19 mouse cellular contexts compared by ENCODE assay signal in genomic region chr2:75611041-75611805, GRCm38 (mm10). TPM values are rescaled to one million over a fixed set of nuclear protein-coding genes. Genes with fewer than 3 reads are reported as not detected.
DNase-seq lines count a peak whose midpoint lies in the region; ATAC-seq and TF ChIP-seq lines count a peak whose summit lies in the region.
"Had no signal": no experiment of that assay in that cellular context is flagged by ENCODE, and none has a peak within 500 bp of the region (broad histone marks: within the 10 kb centered on the region; RNA-seq: fewer than 3 reads in every experiment).

No protein-coding gene starts in this region.

- H3K27me3 ChIP-seq in kidney, embryonic 15.5 days: no peaks in the 10 kb centered on the region; the same call in 1 of the 2 replicates
- H3K27me3 ChIP-seq in kidney, adult 2 months (replicated peaks; ENCODE audit: control insufficient read depth, insufficient read depth, low read length): no peaks in the 10 kb centered on the region
- no peaks in the 10 kb centered on the region for H3K27me3 ChIP-seq in embryonic facial prominence, embryonic 15.5 days
- H3K27me3 ChIP-seq in midbrain, postnatal 0 days (ENCODE audit: insufficient read depth, low read length): 0 out of 2 replicates have a peak, but pooled peaks cover 12% of the 10 kb centered on the region

- no peak overlapping the region for H3K9ac ChIP-seq in kidney, embryonic 15.5 days
- H3K9ac ChIP-seq in embryonic facial prominence, embryonic 15.5 days: no peak overlapping the region
- no peak overlapping the region for H3K9ac ChIP-seq in midbrain, postnatal 0 days (replicated peaks; ENCODE audit: low read length, poor library complexity, severe bottlenecking)
- H3K9ac ChIP-seq: embryonic facial prominence, embryonic 13.5 days; forebrain, embryonic 13.5 days; forebrain, embryonic 15.5 days; forebrain, postnatal 0 days had no signal

- 70% methylated on average over 15 of the region's 15 CpGs for WGBS in kidney, embryonic 15.5 days
- WGBS in kidney, adult 2 months: 81% methylated on average over 15 of the region's 15 CpGs
- 76% methylated on average over 15 of the region's 15 CpGs for WGBS in embryonic facial prominence, embryonic 15.5 days
- WGBS in midbrain, postnatal 0 days: 89% methylated on average over 15 of the region's 15 CpGs

- H3K27ac ChIP-seq in kidney, embryonic 15.5 days: 0 out of 2 replicates have a peak overlapping the region, but pooled peaks have one; percentile 1
- H3K27ac ChIP-seq in kidney, adult 2 months (ENCODE audit: insufficient read depth, low read depth, low read length): no peak overlapping the region
- H3K27ac ChIP-seq in bone marrow macrophage, adult 2 months (ENCODE audit: insufficient read depth, low read depth, low read length): 0 out of 2 replicates have a peak overlapping the region, but pooled peaks have one; percentile 9
- H3K27ac ChIP-seq in embryonic facial prominence, embryonic 15.5 days (replicated peaks): 0 out of 2 replicates have a peak overlapping the region, but pooled peaks have one; percentile 5
- no peak overlapping the region for H3K27ac ChIP-seq in midbrain, postnatal 0 days (ENCODE audit: low read depth, low read length)
- no peak overlapping the region for H3K27ac ChIP-seq in layer of hippocampus, adult 2 months
- H3K27ac ChIP-seq: embryonic facial prominence, embryonic 13.5 days; forebrain, embryonic 13.5 days; forebrain, embryonic 15.5 days had no signal

- no peak for ATAC-seq in kidney, embryonic 15.5 days (replicated peaks; ENCODE audit: low FRiP score)
- ATAC-seq in embryonic facial prominence, embryonic 15.5 days (ENCODE audit: insufficient number of reproducible peaks, low FRiP score, low TSS enrichment, low read depth): no peak
- no peak for ATAC-seq in midbrain, postnatal 0 days (ENCODE audit: low FRiP score)
- ATAC-seq: forebrain, embryonic 13.5 days; forebrain, embryonic 15.5 days; forebrain, postnatal 0 days had no signal

- no peaks in the 10 kb centered on the region for H3K9me3 ChIP-seq in kidney, embryonic 15.5 days (replicated peaks)
- H3K9me3 ChIP-seq in embryonic facial prominence, embryonic 15.5 days (replicated peaks): no peaks in the 10 kb centered on the region
- no peaks in the 10 kb centered on the region for H3K9me3 ChIP-seq in midbrain, postnatal 0 days (ENCODE audit: low read length)
- H3K9me3 ChIP-seq: embryonic facial prominence, embryonic 13.5 days; forebrain, embryonic 13.5 days; forebrain, embryonic 15.5 days had no signal

- no peaks in the 10 kb centered on the region for H3K36me3 ChIP-seq in kidney, embryonic 15.5 days
- H3K36me3 ChIP-seq in kidney, adult 2 months (ENCODE audit: control insufficient read depth, insufficient read depth, low read length): no peaks in the 10 kb centered on the region
- H3K36me3 ChIP-seq in embryonic facial prominence, embryonic 15.5 days: no peaks in the 10 kb centered on the region
- no peaks in the 10 kb centered on the region for H3K36me3 ChIP-seq in midbrain, postnatal 0 days (ENCODE audit: insufficient read depth, low read length)
- H3K36me3 ChIP-seq: embryonic facial prominence, embryonic 13.5 days; forebrain, embryonic 15.5 days had no signal

- TF ChIP-seq POLR2A in kidney, adult 2 months (IDR thresholded peaks at IDR 0.05; ENCODE audit: low read depth, low read length): no peak
- TF ChIP-seq POLR2A in bone marrow macrophage, adult 2 months (IDR thresholded peaks at IDR 0.05; ENCODE audit: borderline replicate concordance, low read depth, low read length): no peak

- peaks cover 60% of the 10 kb centered on the region for H3K4me1 ChIP-seq in kidney, embryonic 15.5 days
- peaks cover 14% of the 10 kb centered on the region for H3K4me1 ChIP-seq in kidney, adult 2 months (ENCODE audit: control insufficient read depth, insufficient read depth, low read length)
- peaks cover 51% of the 10 kb centered on the region for H3K4me1 ChIP-seq in bone marrow macrophage, adult 2 months (ENCODE audit: control insufficient read depth, insufficient read depth, low read length)
- H3K4me1 ChIP-seq in embryonic facial prominence, embryonic 15.5 days: peaks cover 31% of the 10 kb centered on the region
- no peaks in the 10 kb centered on the region for H3K4me1 ChIP-seq in midbrain, postnatal 0 days (ENCODE audit: insufficient read depth, low read length)

- H3K4me2 ChIP-seq in kidney, embryonic 15.5 days: no peak overlapping the region
- H3K4me2 ChIP-seq in embryonic facial prominence, embryonic 15.5 days (replicated peaks): no peak overlapping the region
- H3K4me2 ChIP-seq in midbrain, postnatal 0 days (ENCODE audit: low read depth, low read length, poor library complexity, severe bottlenecking): no peak overlapping the region
- H3K4me2 ChIP-seq: embryonic facial prominence, embryonic 13.5 days; forebrain, embryonic 13.5 days; forebrain, embryonic 15.5 days had no signal

- DNase-seq in kidney, adult 2 months: no peak
- DNase-seq in brain, adult 2 months (ENCODE audit: low read depth, low spot score): peak; percentile 29
- no peak for DNase-seq in midbrain, postnatal 0 days (ENCODE audit: low spot score)
- DNase-seq in layer of hippocampus, adult 2 months (ENCODE audit: low spot score in 2 of 2): no peak
- no peak for DNase-seq in adipocyte (ENCODE audit: low spot score)
- DNase-seq: adrenal gland, adult 8-10 months; adrenal gland, postnatal 14 days; adrenal gland, postnatal 36 days; cerebellum, adult 11-12 months; cerebellum, adult 2 months; cerebellum, adult 9-10 months; cerebellum, postnatal 25 days; forebrain, postnatal 0 days had no signal

- no peak for TF ChIP-seq CTCF in kidney, adult 2 months (conservative IDR thresholded peaks at IDR 0.05; ENCODE audit: insufficient read depth, insufficient read length, low read depth, low read length)
- TF ChIP-seq CTCF in bone marrow macrophage, adult 2 months (IDR thresholded peaks at IDR 0.05; ENCODE audit: low read depth, low read length): no peak
- no peak for TF ChIP-seq CTCF in midbrain, postnatal 0 days (IDR thresholded peaks at IDR 0.05)
- no peak for TF ChIP-seq CTCF in layer of hippocampus, adult 2 months (conservative IDR thresholded peaks at IDR 0.05)

- no peak overlapping the region for H3K4me3 ChIP-seq in kidney, embryonic 15.5 days (replicated peaks)
- no peak overlapping the region for H3K4me3 ChIP-seq in kidney, adult 2 months (ENCODE audit: insufficient read depth, low read depth, low read length)
- no peak overlapping the region for H3K4me3 ChIP-seq in bone marrow macrophage, adult 2 months (ENCODE audit: insufficient read depth, low read length)
- no peak overlapping the region for H3K4me3 ChIP-seq in embryonic facial prominence, embryonic 15.5 days (replicated peaks)
- no peak overlapping the region for H3K4me3 ChIP-seq in midbrain, postnatal 0 days (ENCODE audit: low read depth, low read length)
- no peak overlapping the region for H3K4me3 ChIP-seq in layer of hippocampus, adult 2 months
- H3K4me3 ChIP-seq: embryonic facial prominence, embryonic 13.5 days; forebrain, embryonic 13.5 days; forebrain, embryonic 15.5 days had no signal

RNA-seq across cellular contexts. Expression of gene Hnrnpa3, which starts 47.8 kb away (rescaled TPM):
- polyA plus RNA-seq in kidney, embryonic 15.5 days (2015; fragmentation: Nextera tagmentation; extraction: Ambion mirVana): 381 and 397 TPM in 2 replicates
- 16.2 and 34.0 TPM in 2 replicates for polyA plus RNA-seq in kidney, adult 2 months (2012; rRNA removed)
- 183 and 208 TPM in 2 replicates for polyA plus RNA-seq in bone marrow macrophage, adult 2 months (2012; ENCODE audit: insufficient read depth, insufficient read length, missing spikeins)
- 242 and 268 TPM in 2 replicates for polyA plus RNA-seq in embryonic facial prominence, embryonic 15.5 days (2015; fragmentation: Nextera tagmentation; extraction: Ambion mirVana)
- 83.7 and 116 TPM in 2 replicates for total RNA-seq in midbrain, postnatal 0 days (2014; rRNA removed)
- polyA plus RNA-seq in midbrain, postnatal 0 days (2015; fragmentation: Nextera tagmentation; extraction: Ambion mirVana): 87.7 and 96.6 TPM in 2 replicates
- total RNA-seq in layer of hippocampus, adult 2 months (2021): 100 to 1,000 TPM; 305 to 319 TPM

Comparison
In these comparisons a context has a peak if more than half of its experiments do, and no peak if none do; other contexts are left out.
1. H3K27ac ChIP-seq: peak in kidney, embryonic 15.5 days (single experiment), bone marrow macrophage, adult 2 months (single experiment) and embryonic facial prominence, embryonic 15.5 days (single experiment); none in kidney, adult 2 months (single experiment), midbrain, postnatal 0 days (single experiment) and layer of hippocampus, adult 2 months (single experiment).